Mouse (Mus musculus) midbrain, embryonic 15.5 days (tissue): Measurements from ENCODE around the gene Cxcl10. TPM values are rescaled to one million over a fixed set of nuclear protein-coding genes. Genes with fewer than 3 reads are reported as not detected.

Experiments
- ATAC-seq: fragments of 200-750 bp; cut with Nextera tagmentation; replicated peaks from 2 replicates; pipeline ENCODE4 v1.8.0; 2017; ENCODE audit warnings: moderate TSS enrichment
- H3K27ac ChIP-seq: fragments of 300-500 bp; sonication (generic); 2 replicates; pipeline ENCODE4 v1.5.1; 2015; ENCODE audit warnings: mild to moderate bottlenecking, inconsistent platforms
- H3K27me3 ChIP-seq: fragments of 300-500 bp; sonication (generic); replicated peaks from 2 replicates; pipeline ENCODE4 v1.6.1; 2015; ENCODE audit warnings: inconsistent platforms
- H3K36me3 ChIP-seq: fragments of 300-500 bp; sonication (generic); replicated peaks from 2 replicates; pipeline ENCODE4 v1.6.1; 2015; ENCODE audit warnings: inconsistent platforms
- H3K4me1 ChIP-seq: fragments of 300-500 bp; sonication (generic); 2 replicates; pipeline ENCODE4 v1.6.1; 2015; ENCODE audit warnings: inconsistent platforms
- H3K4me2 ChIP-seq: fragments of 300-500 bp; sonication (generic); 2 replicates; pipeline ENCODE4 v1.6.1; 2015; ENCODE audit warnings: inconsistent platforms, mild to moderate bottlenecking, moderate library complexity
- H3K4me3 ChIP-seq: fragments of 300-500 bp; sonication (generic); 2 replicates; pipeline ENCODE4 v1.5.1; 2015; ENCODE audit warnings: mild to moderate bottlenecking, inconsistent platforms
- H3K9ac ChIP-seq: fragments of 300-500 bp; sonication (generic); 2 replicates; pipeline ENCODE4 v1.6.1; 2015; ENCODE audit warnings: mild to moderate bottlenecking, inconsistent platforms
- H3K9me3 ChIP-seq: fragments of 300-500 bp; sonication (generic); 2 replicates; pipeline ENCODE4 v1.6.1; 2016; ENCODE audit warnings: inconsistent platforms
- WGBS: fragments of 180-500 bp; shearing (Covaris S2); methylation state at CpG from one replicate; pipeline ENCODE4 v1.1.7; 2015; ENCODE audit warnings: mixed read lengths; 5-methylcytosine and 5-hydroxymethylcytosine counted together
- polyA plus RNA-seq: library from polyadenylated mRNA; unstranded; fragments of >200 nt; fragmentation: Nextera tagmentation; extraction: Ambion mirVana; gene quantifications from 2 replicates; pipeline ENCODE4 v1.2.1, GENCODE M21; 2015

The Cxcl10 gene
- polyA plus RNA-seq, 1 experiment from 2014 or later: 0.21 TPM

- WGBS: 92% methylated on average over 17 of the region's 17 CpGs
These were observed 16.9 kb downstream of the Cxcl10 start, which contains the start of gene Art3 for GRCm38 (mm10) chr5:92331635-92332338. Gene Art3 (plus strand): TSS chr5:92331827.

GRCm38 (mm10) chr5:92331122-92331521, 17.6 kb downstream of the Cxcl10 start:
- H3K4me1 ChIP-seq: no peaks in the 10 kb centered on the region
- no peaks in the 10 kb centered on the region for H3K27me3 ChIP-seq
- H3K9ac ChIP-seq: no peak overlapping the region
- 93% methylated on average over 12 of the region's 12 CpGs for WGBS
- H3K4me2 ChIP-seq: no peak overlapping the region
- no peak for ATAC-seq
- no peaks in the 10 kb centered on the region for H3K9me3 ChIP-seq
- H3K4me3 ChIP-seq: no peak overlapping the region
- H3K27ac ChIP-seq: no peak overlapping the region
- no peaks in the 10 kb centered on the region for H3K36me3 ChIP-seq

More at GRCm38 (mm10) chr5:92331635-92332338, 16.9 kb downstream of the Cxcl10 start, which contains the start of gene Art3:
- no peak for ATAC-seq
- H3K4me2 ChIP-seq: no peak within 1 kb of the TSS
- H3K9me3 ChIP-seq: no peaks in the 10 kb centered on the region
- no peak within 1 kb of the TSS for H3K9ac ChIP-seq
- no peaks in the 10 kb centered on the region for H3K36me3 ChIP-seq
- no peaks in the 10 kb centered on the region for H3K4me1 ChIP-seq
- H3K27me3 ChIP-seq: no peaks in the 10 kb centered on the region
- H3K4me3 ChIP-seq: no peak within 1 kb of the TSS
- no peak within 1 kb of the TSS for H3K27ac ChIP-seq

GRCm38 (mm10) chr5:92327929-92328328, 20.8 kb downstream of the Cxcl10 start, which contains the start of gene Cxcl9:
Gene Cxcl9 (minus strand): TSS chr5:92328079.
- no peak for ATAC-seq
- WGBS: 89% methylated on average over 7 of the region's 7 CpGs
- Histone ChIP-seq H3K27ac (no peak within 1 kb of the TSS), H3K27me3 (no peaks in the 10 kb centered on the region), H3K4me2 (no peak within 1 kb of the TSS), H3K4me1 (no peaks in the 10 kb centered on the region), H3K9ac (no peak within 1 kb of the TSS), H3K4me3 (no peak within 1 kb of the TSS), H3K36me3 (no peaks in the 10 kb centered on the region), H3K9me3 (no peaks in the 10 kb centered on the region)

GRCm38 (mm10) chr5:92327367-92327766, 21.3 kb downstream of the Cxcl10 start:
- WGBS: 86% methylated on average over 6 of the region's 6 CpGs
- no peak overlapping the region for H3K9ac ChIP-seq
- no peaks in the 10 kb centered on the region for H3K4me1 ChIP-seq
- ATAC-seq: no peak
- H3K36me3 ChIP-seq: no peaks in the 10 kb centered on the region
- H3K27me3 ChIP-seq: no peaks in the 10 kb centered on the region
- H3K9me3 ChIP-seq: no peaks in the 10 kb centered on the region
- no peak overlapping the region for H3K4me3 ChIP-seq
- no peak overlapping the region for H3K27ac ChIP-seq
- H3K4me2 ChIP-seq: no peak overlapping the region

GRCm38 (mm10) chr5:92323264-92323663, 25.4 kb downstream of the Cxcl10 start:
- ATAC-seq: no peak
- no peak overlapping the region for H3K9ac ChIP-seq
- WGBS: 94% methylated on average over 5 of the region's 5 CpGs
- H3K4me1 ChIP-seq: no peaks in the 10 kb centered on the region
- H3K27ac ChIP-seq: no peak overlapping the region
- no peaks in the 10 kb centered on the region for H3K36me3 ChIP-seq
- H3K4me2 ChIP-seq: no peak overlapping the region
- no peaks in the 10 kb centered on the region for H3K9me3 ChIP-seq
- H3K4me3 ChIP-seq: no peak overlapping the region
- no peaks in the 10 kb centered on the region for H3K27me3 ChIP-seq

- Histone ChIP-seq H3K27ac (no peak overlapping the region), H3K9me3 (no peaks in the 10 kb centered on the region), H3K4me2 (no peak overlapping the region), H3K4me3 (no peak overlapping the region), H3K9ac (no peak overlapping the region), H3K27me3 (no peaks in the 10 kb centered on the region), H3K36me3 (no peaks in the 10 kb centered on the region), H3K4me1 (no peaks in the 10 kb centered on the region)
- no peak for ATAC-seq
- 91% methylated on average over 4 of the region's 4 CpGs for WGBS
These were observed 26.1 kb downstream of the Cxcl10 start for GRCm38 (mm10) chr5:92322612-92323011.

- 83% methylated on average over 8 of the region's 8 CpGs for WGBS
- no peaks in the 10 kb centered on the region for H3K9me3 ChIP-seq
- no peak overlapping the region for H3K4me2 ChIP-seq
- no peaks in the 10 kb centered on the region for H3K36me3 ChIP-seq
- H3K27me3 ChIP-seq: no peaks in the 10 kb centered on the region
- H3K9ac ChIP-seq: no peak overlapping the region
- no peaks in the 10 kb centered on the region for H3K4me1 ChIP-seq
- no peak overlapping the region for H3K4me3 ChIP-seq
- no peak overlapping the region for H3K27ac ChIP-seq
- ATAC-seq: no peak
These were observed 26.9 kb downstream of the Cxcl10 start for GRCm38 (mm10) chr5:92321631-92322400.

- H3K27me3 ChIP-seq: no peaks in the 10 kb centered on the region
- H3K27ac ChIP-seq: no peak overlapping the region
- H3K9me3 ChIP-seq: no peaks in the 10 kb centered on the region
- WGBS: 92% methylated on average over 14 of the region's 14 CpGs
- no peak overlapping the region for H3K4me2 ChIP-seq
- ATAC-seq: no peak
- no peaks in the 10 kb centered on the region for H3K4me1 ChIP-seq
- H3K4me3 ChIP-seq: no peak overlapping the region
- no peak overlapping the region for H3K9ac ChIP-seq
- no peaks in the 10 kb centered on the region for H3K36me3 ChIP-seq
These were observed 30.1 kb downstream of the Cxcl10 start for GRCm38 (mm10) chr5:92318596-92318995.

GRCm38 (mm10) chr5:92318119-92318518, 30.6 kb downstream of the Cxcl10 start:
- WGBS: 92% methylated on average over 7 of the region's 7 CpGs
- ATAC-seq: no peak

GRCm38 (mm10) chr5:92313776-92314175, 34.9 kb downstream of the Cxcl10 start:
- Histone ChIP-seq H3K4me2 (no peak overlapping the region), H3K4me3 (no peak overlapping the region), H3K9me3 (no peaks in the 10 kb centered on the region), H3K36me3 (no peaks in the 10 kb centered on the region), H3K4me1 (peaks cover 14% of the 10 kb centered on the region), H3K27me3 (no peaks in the 10 kb centered on the region), H3K9ac (no peak overlapping the region), H3K27ac (no peak overlapping the region)
- WGBS: 79% methylated on average over 7 of the region's 7 CpGs
- no peak for ATAC-seq

More at GRCm38 (mm10) chr5:92318119-92318518, 30.6 kb downstream of the Cxcl10 start:
- Histone ChIP-seq H3K27ac (no peak overlapping the region), H3K36me3 (no peaks in the 10 kb centered on the region), H3K4me3 (no peak overlapping the region), H3K4me1 (no peaks in the 10 kb centered on the region), H3K4me2 (no peak overlapping the region), H3K27me3 (no peaks in the 10 kb centered on the region), H3K9me3 (no peaks in the 10 kb centered on the region), H3K9ac (no peak overlapping the region)

GRCm38 (mm10) chr5:92312046-92312715, 36.5 kb downstream of the Cxcl10 start:
- no peaks in the 10 kb centered on the region for H3K27me3 ChIP-seq
- no peak overlapping the region for H3K9ac ChIP-seq
- H3K9me3 ChIP-seq: no peaks in the 10 kb centered on the region
- no peak overlapping the region for H3K27ac ChIP-seq
- peaks cover 23% of the 10 kb centered on the region for H3K4me1 ChIP-seq
- no peak for ATAC-seq
- H3K36me3 ChIP-seq: no peaks in the 10 kb centered on the region
- H3K4me2 ChIP-seq: no peak overlapping the region
- no peak overlapping the region for H3K4me3 ChIP-seq
- WGBS: 13% methylated on average over 13 of the region's 13 CpGs
